Mouse (Mus musculus) embryo, embryonic 11 days (tissue): ENCODE data around the gene Vmn1r80.
"Not testable (repeated sequence)": the region's sequence is repeated elsewhere in the genome, so short reads cannot be mapped to it uniquely, and the experiment has no call there.

Experiments used
- DNase-seq: peaks from one replicate; pipeline ENCODE4 v3.0.0-alpha.2; 2015

The Vmn1r80 gene

DNA sequence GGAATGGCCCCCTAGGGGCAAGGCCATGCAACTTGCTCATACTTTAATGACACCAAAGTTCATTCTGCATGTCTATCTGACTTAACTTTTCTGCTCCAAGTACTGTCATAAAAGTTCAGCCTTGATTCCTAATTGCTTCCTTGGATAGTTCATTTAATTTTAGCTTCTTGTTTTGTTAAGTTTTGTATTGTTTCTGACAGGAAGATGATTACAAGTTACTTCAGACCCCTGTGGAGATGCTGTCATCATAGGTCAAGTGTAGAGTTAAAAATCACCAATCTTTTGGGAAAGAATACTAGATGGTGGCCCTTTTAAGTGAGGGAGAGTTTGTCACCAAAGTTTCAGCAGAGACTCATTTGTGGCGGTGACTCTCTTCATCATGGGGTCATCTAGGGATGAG lies at the start of gene Vmn1r80:
Gene Vmn1r80 (plus strand): TSS at position 301 of the 400 bp plus-strand sequence.
- no peak for DNase-seq

DNA sequence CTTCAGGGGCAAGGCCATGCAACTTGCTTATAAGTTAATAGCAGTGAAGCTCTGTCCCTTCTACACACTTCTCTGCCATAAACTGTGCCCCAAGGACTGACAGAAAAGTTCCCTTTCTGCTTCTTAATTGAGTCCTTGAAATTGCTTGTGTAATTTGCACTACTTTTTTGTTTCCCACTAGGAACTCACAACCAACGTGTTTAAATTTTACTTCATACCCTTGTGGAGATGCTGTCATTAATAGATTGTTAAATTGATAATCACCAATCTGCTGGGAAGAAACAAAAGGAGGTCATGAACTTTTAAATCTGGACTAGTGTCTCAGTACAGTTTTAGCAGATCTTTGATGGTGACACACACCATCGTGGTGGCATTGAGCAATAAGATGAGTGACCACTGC lies 39.1 kb upstream of the Vmn1r80 start, which contains the start of gene Vmn1r78:
Gene Vmn1r78 (plus strand): TSS at position 301 of the 400 bp plus-strand sequence.
- no peak for DNase-seq

DNA sequence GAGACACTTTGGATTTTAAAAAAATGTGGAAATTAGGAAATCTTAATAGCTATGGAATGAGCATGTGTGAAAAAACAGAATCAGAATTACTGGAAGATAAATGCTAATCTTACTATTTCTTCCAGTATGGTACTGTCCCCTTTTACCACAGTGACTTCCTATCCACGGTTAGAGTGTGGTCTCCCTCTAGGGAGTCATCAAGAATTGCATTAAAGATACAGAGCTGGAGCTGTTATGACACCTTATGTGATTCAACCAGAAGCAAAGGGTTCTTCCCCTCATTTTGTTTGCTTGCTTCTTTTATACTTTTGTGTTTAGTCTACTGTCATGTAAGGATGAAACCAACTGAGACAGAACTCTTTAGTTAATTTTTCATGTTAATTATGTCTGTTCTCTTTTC lies 32.6 kb upstream of the Vmn1r80 start:
- DNase-seq: not testable (repeated sequence)

DNA sequence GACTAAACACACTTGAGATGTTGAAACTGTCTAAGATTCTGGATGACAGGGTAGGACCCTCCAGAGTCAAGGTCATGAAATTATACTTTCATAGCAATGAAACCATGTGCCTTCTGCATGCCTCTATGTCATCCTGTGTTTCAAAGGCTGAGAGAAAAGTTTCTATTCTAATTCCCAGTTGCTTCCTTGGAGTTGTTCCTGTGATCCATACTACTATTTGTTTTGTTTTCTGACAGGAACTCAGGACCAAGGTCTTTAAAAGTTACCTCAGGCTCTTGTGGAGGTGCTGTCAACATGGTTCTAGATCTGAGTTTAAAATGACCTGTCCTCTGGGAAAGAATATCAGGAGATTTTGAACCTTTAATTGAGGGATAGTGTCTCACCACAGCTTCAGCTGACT lies 18.1 kb upstream of the Vmn1r80 start, which contains the start of gene Vmn1r79:
Gene Vmn1r79 (plus strand): TSS at position 301 of the 400 bp plus-strand sequence.
- not testable (repeated sequence) for DNase-seq

DNA sequence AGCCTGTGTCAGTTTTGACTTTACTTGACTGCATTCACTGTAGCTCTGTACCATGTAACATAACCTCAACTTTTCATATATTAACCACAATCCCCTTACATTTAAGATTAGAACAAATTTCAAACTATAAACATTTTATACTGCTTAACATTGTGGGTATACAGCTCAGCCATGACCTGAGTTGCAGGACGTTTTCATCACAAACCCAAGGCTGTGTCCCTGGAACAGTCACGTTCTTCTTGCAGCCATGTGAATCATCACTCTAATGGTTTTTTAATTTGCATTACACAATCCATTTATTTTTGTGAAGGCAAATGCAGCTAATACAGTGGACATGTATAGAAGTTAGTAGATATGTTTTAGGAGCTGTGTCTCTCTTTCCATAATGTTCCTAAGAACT lies 16.2 kb upstream of the Vmn1r80 start:
- DNase-seq: not testable (repeated sequence)

DNA sequence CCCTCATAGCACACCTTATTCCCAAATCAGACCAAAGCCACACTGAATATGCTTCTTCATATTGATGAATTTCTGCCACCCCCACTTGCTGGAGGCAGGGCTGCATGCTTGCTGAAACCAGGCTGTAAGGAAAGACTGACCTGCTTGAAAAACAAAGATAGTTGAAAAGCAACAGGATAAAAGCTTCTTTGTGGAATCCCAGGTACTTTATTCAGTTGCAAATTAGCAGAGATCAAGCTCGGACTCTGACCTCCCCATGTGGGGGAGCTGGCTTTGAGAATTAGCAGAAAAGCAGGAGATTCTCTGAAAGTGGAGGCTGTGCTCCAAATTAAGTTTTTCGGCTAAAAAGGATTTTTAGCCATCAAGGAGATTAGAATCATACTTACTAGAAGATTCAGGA lies 15.1 kb downstream of the Vmn1r80 start:
- DNase-seq: no peak
